Mouse (Mus musculus) adrenal gland, adult (tissue): ENCODE measurements around the gene Sytl2.

Experiments
- DNase-seq, 2 experiments: peaks; one replicate each; pipeline ENCODE4 v3.0.0; 2022 to 2023; ENCODE audit warnings: low spot score in 1 of 2; ENCODE audit not compliant: inconsistent age in 2 of 2

Sytl2 gene

GRCm38 (mm10) chr7:90456845-90457468 lies 154.9 kb downstream of the Sytl2 start, which contains the start of gene Tmem126a:
Tmem126a (minus strand) TSS chr7:90457229.
- DNase-seq, result peak; percentile 90 to 96

GRCm38 (mm10) chr7:90457517-90457916 lies 155.5 kb downstream of the Sytl2 start:
- DNase-seq, result peak in 1 of 2 experiments; percentile 29
